Mouse (Mus musculus): Measurements from ENCODE around the gene Arf3. TPM values are rescaled to one million over a fixed set of nuclear protein-coding genes. Genes with fewer than 3 reads are reported as not detected.
A peak's percentile ranks its signal among the peaks of the same experiment; 100 is the strongest.

The Arf3 gene
- total and polyA plus RNA-seq, 3 experiments: 37.4 to 239 (median 140) TPM

DNA sequence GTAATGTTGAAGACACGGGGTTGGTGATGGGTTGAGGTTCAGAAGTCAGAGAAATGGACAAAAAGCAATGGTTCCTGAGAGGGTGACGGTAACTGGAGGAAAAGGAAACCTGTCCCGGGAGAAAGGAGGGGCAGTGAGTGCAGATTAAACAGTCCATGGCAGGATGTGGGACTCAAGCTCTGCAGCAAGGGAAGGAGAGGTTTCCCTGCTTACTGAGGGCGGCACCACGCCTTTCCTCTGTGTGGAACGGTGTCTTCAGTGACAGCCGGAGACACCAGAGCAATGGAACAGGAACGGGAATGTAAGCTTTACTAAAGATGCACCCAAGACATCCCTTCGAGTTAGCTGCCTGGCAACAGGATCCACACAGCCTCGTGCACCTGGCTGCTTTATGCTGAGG lies 26.5 kb downstream of the Arf3 start:
- Histone ChIP-seq H3K9ac (ENCODE audit: control insufficient read depth, low read depth, low read length, poor library complexity, severe bottlenecking) (no peak overlapping the region), H3K4me3 (ENCODE audit: control insufficient read depth in 1 of 2, insufficient read depth in 1 of 2, low read depth in 2 of 2, low read length in 2 of 2) (no peak overlapping the region), H3K36me3 (ENCODE audit: control insufficient read depth in 1 of 2, insufficient read depth in 2 of 2, low read length in 2 of 2) (peaks cover 3 to 13% of the 10 kb centered on the region in 2 experiments), H3K9me3 (replicated peaks; ENCODE audit: insufficient read depth, low read length) (no peaks in the 10 kb centered on the region), H3K27me3 (ENCODE audit: control insufficient read depth in 1 of 2, insufficient read depth in 2 of 2, low read length in 2 of 2) (no peaks in the 10 kb centered on the region), H3K4me1 (ENCODE audit: control insufficient read depth in 1 of 2, insufficient read depth in 2 of 2, low read length in 2 of 2) (peaks cover 6 to 20% of the 10 kb centered on the region in 2 experiments), H3K27ac (ENCODE audit: control insufficient read depth, low read depth, low read length) (no peak overlapping the region), H3K79me2 (ENCODE audit: control insufficient read depth, insufficient read depth, low read length, poor library complexity) (no peaks in the 10 kb centered on the region)
- no peak for TF ChIP-seq CTCF (IDR thresholded peaks at IDR 0.05 in 2 of 3, conservative IDR thresholded peaks at IDR 0.05 in 1 of 3; ENCODE audit: control insufficient read depth in 1 of 3, insufficient read depth in 1 of 3, low read depth in 2 of 3, low read length in 3 of 3, poor library complexity in 1 of 3, severe bottlenecking in 1 of 3)
- no peak for TF ChIP-seq POLR2AphosphoS5 (IDR thresholded peaks at IDR 0.05; ENCODE audit: borderline replicate concordance, low read depth, low read length)
- TF ChIP-seq SMC3 (IDR thresholded peaks at IDR 0.05; ENCODE audit: low read depth, low read length): no peak
- no peak for TF ChIP-seq ELF1 (IDR thresholded peaks at IDR 0.05; ENCODE audit: low read depth, low read length)
- TF ChIP-seq BHLHE40 (IDR thresholded peaks at IDR 0.05; ENCODE audit: borderline replicate concordance, low read depth, low read length): no peak
- no peak for TF ChIP-seq ZNF384 (IDR thresholded peaks at IDR 0.05; ENCODE audit: low read depth, low read length)
- no peak for TF ChIP-seq MYB (IDR thresholded peaks at IDR 0.05; ENCODE audit: low read depth, low read length)
- no peak for TF ChIP-seq USF1 (IDR thresholded peaks at IDR 0.05; ENCODE audit: low read depth, low read length)
- TF ChIP-seq MXI1 (IDR thresholded peaks at IDR 0.05; ENCODE audit: low read depth, low read length): no peak
- TF ChIP-seq ZMIZ1 (IDR thresholded peaks at IDR 0.05; ENCODE audit: low read depth, low read length): no peak
- TF ChIP-seq RAD21 (IDR thresholded peaks at IDR 0.05; ENCODE audit: low read depth, low read length): no peak
- no peak for TF ChIP-seq HCFC1 (IDR thresholded peaks at IDR 0.05; ENCODE audit: low read depth, low read length)
- TF ChIP-seq MAX (IDR thresholded peaks at IDR 0.05; ENCODE audit: low read length): no peak
- no peak for DNase-seq (ENCODE audit: low read depth, low spot score)

GRCm38 (mm10) chr15:98733976-98734566 lies 28.9 kb downstream of the Arf3 start:
- Histone ChIP-seq H3K27ac (ENCODE audit: control insufficient read depth, low read depth, low read length) (peak overlapping the region; percentile 55), H3K79me2 (ENCODE audit: control insufficient read depth, insufficient read depth, low read length, poor library complexity) (no peaks in the 10 kb centered on the region), H3K27me3 (ENCODE audit: control insufficient read depth in 1 of 2, insufficient read depth in 2 of 2, low read length in 2 of 2) (no peaks in the 10 kb centered on the region), H3K4me1 (ENCODE audit: control insufficient read depth in 1 of 2, insufficient read depth in 2 of 2, low read length in 2 of 2) (peaks cover 6 to 20% of the 10 kb centered on the region in 2 experiments), H3K4me3 (ENCODE audit: control insufficient read depth in 1 of 2, insufficient read depth in 1 of 2, low read depth in 2 of 2, low read length in 2 of 2) (no peak overlapping the region), H3K36me3 (ENCODE audit: control insufficient read depth in 1 of 2, insufficient read depth in 2 of 2, low read length in 2 of 2) (peaks cover 0 to 13% of the 10 kb centered on the region in 2 experiments; a peak in 2 of 4 replicates), H3K9ac (ENCODE audit: control insufficient read depth, low read depth, low read length, poor library complexity, severe bottlenecking) (peak overlapping the region; percentile 28), H3K9me3 (replicated peaks; ENCODE audit: insufficient read depth, low read length) (no peaks in the 10 kb centered on the region)
- TF ChIP-seq E2F4 (IDR thresholded peaks at IDR 0.05; ENCODE audit: borderline replicate concordance, low read depth, low read length): no peak
- TF ChIP-seq CTCF (IDR thresholded peaks at IDR 0.05 in 2 of 3, conservative IDR thresholded peaks at IDR 0.05 in 1 of 3; ENCODE audit: control insufficient read depth in 1 of 3, insufficient read depth in 1 of 3, low read depth in 2 of 3, low read length in 3 of 3, poor library complexity in 1 of 3, severe bottlenecking in 1 of 3): no peak
- no peak for TF ChIP-seq NRF1 (IDR thresholded peaks at IDR 0.05; ENCODE audit: insufficient read depth, low read depth, low read length, poor library complexity, severe bottlenecking)
- no peak for TF ChIP-seq GATA1 (IDR thresholded peaks at IDR 0.05; ENCODE audit: low read depth, low read length)
- no peak for TF ChIP-seq ETS1 (IDR thresholded peaks at IDR 0.05; ENCODE audit: low read depth, low read length)
- no peak for DNase-seq (ENCODE audit: low read depth, low spot score)

Measured in MEL (cell line).